Mouse (Mus musculus): Measurements from ENCODE around the gene Fuz.

The Fuz gene

DNA sequence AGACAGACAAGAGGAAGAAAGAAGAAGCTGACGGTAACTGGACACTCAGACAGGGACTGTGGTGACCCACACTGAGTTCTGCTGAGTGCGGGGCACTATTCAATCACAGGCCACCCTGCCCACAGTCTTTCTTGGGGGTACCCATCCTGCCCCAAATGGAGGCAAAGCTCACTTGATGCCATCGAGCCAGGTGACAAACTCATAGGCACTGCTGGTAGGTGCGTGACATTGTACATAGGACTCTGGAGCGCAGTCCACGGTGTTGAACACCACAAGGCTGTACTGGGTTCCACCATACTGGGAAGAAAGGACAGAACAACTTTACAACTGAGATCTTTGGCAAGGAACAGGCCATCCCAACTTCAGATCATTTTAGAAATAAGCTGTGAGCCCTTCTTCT lies 4.3 kb upstream of the Fuz start:
- DNase-seq: no peak

DNA sequence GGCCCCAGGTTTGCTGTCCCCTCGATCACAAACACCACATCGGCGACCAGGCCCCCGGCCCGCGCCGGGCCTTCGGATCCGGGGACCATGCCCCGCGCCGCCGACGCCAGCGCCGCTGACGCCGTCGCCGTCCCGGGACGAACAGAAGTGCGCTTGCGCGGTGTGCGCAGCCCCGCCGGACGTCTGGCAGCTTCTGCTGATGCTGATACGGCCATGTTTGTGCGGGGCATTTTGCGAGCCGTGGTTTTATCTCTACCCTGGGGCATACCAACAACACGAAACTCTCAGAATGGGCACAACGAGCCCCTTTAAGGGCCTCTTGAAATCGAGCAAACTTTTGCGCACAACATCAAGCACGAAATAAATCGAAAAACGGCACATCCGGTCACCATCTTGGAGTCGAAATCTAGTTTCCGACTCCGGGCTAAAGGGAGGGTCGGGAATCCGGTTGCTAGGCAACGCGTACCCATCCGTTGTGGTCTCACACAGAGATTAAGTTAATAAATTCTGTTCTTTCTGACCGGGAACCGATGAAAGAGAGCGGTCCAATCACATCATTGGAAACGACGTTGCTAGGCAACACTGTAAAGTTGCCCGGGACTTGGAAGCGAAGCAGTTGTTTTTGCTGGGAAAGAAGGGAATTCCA lies 3.5 kb upstream of the Fuz start, which contains the start of gene Med25:
Med25 (minus strand) TSS at position 437 of the 646 bp plus-strand sequence.
- DNase-seq: peak; percentile 88

DNA sequence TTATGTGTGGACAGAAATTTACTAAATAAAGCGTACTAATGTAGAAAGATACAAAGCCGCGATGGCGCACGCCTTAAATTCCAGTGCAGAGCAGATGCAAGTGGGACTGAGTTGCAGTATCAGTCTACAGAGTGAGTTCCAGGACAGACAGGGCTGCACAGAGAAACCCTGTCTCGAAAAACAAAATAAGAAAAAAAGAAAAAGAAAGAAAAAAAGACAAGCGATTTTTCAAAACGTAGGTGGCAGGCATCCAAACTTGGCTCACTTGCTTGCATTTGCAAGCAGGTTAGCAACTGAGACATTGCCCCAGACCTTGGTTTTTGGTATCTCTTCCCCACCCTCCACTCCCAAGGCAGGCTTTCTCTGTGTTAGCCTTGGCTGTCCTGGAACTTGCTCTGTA lies 2.7 kb upstream of the Fuz start:
- DNase-seq: no peak

DNA sequence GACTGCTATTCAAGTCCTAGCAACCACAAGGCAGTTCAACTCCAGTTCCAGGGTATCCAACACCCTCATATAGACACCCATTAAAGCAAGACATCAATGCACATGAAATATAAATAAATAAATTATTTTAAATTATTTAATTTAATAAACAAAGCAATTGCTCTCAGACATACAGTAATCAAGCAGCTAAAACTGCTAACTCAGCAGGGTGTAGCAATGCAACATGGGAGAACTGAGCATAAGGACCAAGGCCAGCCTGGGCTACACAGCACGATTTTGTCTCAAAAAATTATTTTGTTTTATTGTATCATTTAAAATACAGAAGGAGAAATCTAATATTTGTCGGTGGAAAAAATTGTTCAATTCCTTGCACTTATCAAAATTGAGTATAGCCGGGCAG lies 1.7 kb upstream of the Fuz start:
- no peak for DNase-seq

DNA sequence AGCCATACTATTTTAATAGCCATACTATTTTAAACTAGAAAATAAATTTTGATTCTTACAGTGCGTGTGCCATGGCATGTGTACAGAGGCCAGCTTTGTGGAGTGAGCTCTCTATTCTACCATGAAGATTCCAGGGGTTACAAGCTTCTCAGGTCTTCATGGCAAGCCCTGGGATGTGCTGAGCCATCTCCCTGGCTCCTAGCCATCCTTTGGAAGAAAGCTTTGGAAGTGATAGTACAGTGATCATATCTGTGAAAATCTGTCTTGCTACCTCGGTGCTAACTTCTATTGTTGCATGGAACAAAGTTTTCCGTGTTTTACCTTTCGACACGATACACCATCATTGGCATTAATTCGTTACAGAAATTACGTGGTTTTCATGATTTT lies 680 bp upstream of the Fuz start:
- no peak for DNase-seq

DNA sequence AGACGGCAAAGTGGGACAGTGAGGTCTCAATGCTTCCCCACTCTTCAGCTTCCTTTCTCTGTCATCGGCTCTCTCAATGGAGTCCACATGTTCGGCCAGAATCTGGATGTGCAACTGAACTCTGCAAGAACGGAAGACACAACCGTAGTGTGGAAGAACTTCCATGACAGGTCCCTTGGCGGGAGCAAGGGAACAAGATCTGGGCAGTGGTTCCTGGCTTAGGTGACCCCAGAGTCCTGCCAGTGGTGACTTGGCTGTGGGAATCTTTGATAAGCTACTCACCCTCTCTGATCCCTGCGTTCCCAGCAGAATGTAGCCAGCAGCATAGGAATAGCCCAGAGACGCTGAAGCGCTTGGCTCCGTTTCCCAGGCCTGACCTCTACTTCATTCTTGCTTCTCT lies 620 bp downstream of the Fuz start:
- DNase-seq: no peak

DNA sequence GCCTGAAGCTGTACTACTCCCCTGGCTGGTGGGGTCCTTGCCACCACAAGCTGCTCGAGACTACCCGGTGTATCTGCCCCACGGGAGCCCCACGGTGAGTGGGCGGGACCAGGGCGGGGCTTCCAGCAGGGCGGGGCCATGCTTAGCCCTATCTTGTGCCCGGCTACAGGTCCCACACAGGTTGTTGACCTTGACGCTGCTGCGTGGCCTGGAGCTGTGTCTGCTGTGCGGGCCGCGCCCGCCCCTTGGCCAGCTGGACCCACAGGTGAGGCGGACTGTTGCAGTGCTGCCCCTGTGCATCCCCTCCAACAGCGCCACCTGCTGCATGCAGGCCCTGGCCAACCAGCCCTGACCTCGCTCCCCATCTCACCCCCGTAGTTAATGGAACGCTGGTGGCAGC lies 2.7 kb downstream of the Fuz start:
- DNase-seq: peak; percentile 38

DNA sequence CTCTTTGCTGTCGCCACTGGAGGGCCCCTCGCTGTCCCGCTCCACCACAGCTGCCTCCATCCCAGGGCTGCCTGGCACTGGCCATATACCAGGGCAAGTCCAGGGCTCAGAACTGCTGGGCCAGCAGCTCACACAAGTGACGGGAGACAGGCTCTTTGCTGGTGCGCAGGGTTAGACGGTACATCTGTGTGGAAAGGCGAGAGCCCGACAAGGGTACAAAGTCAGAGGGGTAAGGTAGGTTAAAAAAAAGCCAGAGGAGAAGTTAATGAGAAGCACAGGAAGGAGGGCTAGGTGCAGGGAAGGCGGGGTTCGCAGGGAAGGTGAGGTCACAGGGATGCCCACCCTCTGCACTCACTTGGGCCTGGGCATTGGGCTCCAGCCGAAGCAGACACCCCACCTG lies 4.8 kb downstream of the Fuz start:
- no peak for DNase-seq

DNA sequence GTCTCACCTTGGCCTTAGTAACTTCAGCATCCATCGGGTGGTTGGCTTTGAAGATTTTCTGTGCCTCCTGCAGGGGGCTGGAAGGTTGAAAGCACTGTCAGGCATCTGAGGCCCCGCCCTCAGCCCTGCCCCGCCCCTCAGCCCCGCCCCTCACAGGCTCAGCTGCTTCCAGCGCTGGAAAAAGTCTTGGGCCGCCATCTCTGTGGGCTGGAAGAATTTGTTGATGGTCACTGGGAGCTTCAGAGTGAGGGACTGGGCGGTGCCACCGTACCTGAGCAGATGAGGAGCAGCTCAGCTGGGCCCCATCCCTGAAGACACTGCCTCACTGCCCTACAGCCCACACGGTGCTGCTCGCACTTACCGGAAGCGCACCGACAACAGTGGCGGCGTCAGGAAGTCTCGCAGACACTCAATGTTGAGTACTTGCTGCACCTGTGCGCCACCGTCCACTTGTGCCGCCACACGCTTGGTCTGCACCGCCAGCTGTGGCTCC lies 5.4 kb downstream of the Fuz start:
- peak; percentile 37 for DNase-seq

DNA sequence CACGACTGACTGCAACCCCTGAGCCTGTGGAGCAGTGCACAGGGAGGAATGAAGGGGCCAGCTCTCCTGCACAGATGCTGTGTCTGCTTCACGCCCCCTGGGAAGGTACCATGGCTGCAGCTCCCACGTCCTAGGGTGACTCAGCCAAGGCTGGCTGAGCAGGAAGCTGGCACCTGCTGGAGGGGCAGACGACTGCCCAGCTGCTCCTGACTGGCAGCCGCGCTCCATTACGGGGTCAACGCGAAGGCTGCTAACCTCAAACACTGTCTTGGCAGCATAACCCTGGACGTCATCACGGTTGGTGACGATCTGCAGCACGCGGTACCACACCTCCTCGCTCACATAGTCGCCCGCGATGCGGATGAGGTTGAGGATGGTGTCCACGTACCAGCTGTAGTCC lies 9.6 kb downstream of the Fuz start:
- no peak for DNase-seq

DNA sequence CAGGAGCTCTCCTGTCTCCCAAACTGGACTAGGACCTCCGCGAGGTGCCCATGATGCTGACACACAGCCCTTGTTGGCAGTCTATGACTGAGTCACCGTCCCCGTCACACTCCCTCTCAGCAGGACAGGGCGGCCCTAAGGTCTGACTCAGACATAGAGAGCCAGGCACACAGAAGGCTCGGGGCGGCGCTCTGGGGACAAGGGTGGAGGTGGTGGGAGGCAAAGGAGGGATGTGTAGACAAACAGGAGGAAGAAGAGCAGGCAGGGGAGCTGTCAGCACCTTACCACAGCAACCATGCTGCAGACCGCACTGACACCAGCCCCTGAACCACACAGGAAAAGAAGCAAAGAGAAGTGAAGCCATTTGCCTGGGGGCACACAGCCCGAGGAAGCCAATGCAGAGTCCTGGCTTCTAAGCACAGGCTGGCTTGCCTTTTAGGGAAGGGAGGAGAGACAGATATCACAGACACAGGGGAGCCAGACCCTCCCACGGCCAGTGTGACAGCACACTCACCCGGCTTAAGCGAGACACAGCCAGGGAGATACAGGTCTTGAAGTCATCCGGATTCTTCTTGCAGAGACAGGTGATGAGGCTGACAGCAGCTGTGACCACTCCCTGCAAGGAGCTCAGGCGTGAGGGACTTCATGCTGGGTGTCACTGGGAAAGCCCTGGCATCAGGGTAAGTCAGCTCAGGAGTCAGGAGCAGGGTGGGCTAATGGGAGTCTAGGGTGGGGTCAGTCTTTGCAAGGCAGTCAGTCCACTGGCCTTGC lies 13.0 kb downstream of the Fuz start:
- DNase-seq: no peak

DNA sequence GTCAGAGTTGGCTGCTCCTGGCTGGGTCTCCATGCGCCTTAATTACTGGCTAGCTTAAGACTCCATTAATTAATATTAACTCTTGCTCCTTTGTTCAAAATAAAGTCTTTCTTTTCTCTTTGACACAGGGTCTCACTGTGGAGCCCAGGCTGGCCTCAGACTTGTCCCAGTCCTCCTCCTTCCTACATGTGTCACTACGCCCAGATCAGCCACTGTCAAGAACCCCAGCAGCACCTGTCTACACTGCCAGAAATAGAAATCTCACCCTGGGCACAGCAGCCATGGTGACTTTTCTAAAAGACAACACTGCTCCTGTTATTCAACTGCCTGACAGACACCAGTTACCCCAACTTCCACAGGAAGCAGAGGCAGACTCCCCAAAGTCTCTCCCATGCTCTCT lies 18.5 kb downstream of the Fuz start:
- no peak for DNase-seq

DNA sequence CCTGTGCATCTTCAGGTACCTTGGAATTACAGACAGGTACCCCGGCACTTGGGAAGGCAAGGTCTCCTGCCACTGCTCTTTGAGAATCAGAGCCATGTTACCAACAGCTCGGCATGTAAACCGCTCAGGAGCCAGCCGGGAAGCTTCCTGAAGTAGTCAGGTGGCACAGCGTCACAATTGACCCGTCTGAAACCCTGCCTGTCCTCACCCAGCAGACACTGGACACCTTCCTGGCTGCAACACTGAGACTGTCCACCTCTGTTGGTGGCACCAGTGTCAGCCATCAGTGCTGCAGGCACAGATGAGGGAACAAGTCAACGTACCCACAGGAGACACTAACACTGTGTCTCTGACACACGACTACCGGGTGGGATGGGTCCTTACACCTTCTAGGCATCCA lies 19.4 kb downstream of the Fuz start:
- DNase-seq: no peak

DNA sequence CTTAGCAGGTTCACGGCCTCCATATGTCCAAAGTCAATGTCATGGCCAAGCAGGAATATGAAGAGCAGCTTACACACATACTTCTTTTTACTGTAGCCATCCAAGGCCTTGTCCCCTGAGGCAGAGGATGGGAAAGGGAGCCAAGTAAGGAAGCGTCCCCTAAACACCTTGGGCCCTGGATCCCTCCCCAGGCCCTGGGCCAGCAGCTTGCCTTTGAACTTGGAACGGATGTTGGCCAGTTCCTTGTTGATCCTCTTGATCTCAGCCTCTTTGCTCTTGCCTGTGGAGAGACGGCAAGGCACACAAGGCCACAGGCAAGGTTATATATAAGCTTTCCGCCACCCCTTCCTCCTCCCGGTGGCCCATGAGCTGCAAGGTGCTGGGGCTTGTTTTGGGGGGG lies 20.3 kb downstream of the Fuz start:
- DNase-seq: no peak

DNA sequence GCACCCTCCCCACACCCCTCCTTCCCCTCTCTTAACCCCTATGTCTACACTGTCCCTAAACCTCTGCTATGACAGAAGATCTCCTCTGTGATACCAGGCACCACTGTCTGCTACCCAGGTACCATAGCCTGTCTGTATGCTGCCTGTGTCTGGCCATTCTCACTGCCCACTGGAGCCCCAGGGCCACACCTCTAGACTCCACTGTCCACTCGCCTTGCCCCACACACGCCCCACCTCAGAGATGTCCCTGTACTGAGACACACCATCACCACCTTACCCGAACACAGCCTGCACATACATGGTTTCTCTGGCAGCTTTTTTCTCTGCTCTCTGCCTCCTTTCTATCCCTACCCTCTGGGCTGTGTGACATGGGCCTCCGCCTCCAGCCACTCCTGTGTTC lies 21.0 kb downstream of the Fuz start:
- DNase-seq: no peak

DNA sequence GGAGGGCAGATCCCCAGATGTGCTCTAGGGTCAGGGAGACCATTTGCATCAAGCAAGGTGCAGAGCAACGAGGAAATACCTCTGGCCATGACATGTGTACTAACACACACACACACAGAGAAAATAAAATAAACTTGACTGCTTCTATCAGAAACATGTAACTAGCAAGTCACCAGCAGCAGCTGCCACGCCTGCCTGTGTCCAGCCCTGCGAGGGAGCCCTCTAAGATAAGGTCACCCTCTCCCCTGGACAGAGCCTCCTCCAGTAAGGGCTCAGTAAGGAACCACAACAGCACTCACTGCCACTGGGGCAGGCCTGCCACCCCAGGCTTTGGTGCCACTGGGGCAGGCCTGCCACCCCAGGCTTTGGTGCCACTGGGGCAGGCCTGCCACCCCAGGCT lies 22.3 kb downstream of the Fuz start:
- DNase-seq: no peak

DNA sequence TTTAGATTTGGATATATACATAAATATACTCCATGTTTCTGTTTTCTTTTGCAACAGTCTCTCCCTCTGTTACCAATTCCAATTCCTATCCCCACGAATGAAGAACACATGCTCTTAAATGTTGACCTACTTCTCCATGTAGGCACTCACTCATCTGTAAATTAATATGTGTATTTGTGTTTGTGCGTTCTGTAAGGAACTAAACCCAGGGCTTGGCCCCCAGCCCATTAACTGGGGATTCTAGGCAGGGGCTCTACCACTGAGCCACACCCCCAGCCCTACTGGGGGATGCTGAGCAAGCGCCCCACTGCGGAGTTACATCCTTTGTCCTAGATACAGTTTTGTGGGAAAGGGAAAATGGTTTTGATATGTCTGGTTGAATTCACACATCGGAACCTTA lies 23.2 kb downstream of the Fuz start:
- no peak for DNase-seq

DNA sequence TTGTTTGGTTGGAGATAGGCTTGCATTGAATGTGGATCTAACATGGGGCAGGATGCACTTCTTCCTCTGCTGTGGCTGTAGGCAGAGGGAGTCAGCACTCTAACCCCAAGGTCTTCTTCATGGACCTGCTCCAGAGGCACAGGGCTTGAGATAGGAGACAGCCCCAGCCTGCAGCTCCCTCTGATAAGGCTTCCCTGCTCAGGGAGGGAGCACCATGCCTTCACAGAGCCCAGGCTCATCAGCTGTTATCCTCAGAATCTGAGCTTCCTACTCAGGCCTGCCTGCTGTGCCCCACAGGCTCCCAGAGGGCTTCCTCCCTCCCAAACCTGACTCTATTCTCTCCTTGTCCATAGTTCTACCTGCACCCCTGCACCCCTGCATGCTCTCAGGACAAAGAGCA lies 26.7 kb downstream of the Fuz start:
- no peak for DNase-seq

DNA sequence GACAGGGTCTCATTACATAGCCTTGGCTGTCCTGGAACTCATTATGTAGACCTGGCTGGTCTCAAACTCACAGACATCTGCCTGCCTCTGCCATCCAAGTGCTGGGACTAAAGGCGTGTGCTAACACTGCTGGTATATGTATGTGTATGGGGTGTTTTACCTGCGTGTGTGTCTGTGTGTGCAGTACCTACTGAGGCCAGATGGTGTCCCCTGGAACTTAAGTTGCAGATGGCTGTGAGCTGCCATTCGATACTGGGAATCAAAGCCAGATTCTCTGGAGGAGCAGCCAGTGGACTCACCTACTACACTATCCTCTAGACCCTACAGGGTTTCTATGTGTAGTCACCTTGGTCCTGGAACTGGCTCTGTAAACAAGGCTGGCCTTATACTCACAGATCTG lies 29.6 kb downstream of the Fuz start:
- DNase-seq: no peak

DNA sequence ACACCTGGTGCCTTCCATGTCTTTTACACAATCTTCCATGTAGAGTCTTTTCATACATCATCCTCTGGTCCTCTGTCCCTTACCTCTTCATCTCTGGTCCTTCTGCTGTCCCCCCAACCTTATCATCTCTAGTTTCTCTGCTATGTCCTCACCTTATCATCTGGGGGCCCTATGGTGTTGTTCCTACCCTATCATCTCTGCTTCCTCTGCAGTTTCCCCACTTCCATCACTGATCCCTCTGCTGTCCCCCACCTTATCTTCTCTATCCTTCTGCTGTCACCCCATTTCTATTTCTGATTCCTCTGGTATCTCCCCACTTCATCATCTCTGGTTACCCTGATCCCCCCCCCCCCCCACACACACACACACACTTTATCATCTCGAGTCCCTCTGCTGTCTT lies 32.7 kb downstream of the Fuz start:
- no peak for DNase-seq

DNA sequence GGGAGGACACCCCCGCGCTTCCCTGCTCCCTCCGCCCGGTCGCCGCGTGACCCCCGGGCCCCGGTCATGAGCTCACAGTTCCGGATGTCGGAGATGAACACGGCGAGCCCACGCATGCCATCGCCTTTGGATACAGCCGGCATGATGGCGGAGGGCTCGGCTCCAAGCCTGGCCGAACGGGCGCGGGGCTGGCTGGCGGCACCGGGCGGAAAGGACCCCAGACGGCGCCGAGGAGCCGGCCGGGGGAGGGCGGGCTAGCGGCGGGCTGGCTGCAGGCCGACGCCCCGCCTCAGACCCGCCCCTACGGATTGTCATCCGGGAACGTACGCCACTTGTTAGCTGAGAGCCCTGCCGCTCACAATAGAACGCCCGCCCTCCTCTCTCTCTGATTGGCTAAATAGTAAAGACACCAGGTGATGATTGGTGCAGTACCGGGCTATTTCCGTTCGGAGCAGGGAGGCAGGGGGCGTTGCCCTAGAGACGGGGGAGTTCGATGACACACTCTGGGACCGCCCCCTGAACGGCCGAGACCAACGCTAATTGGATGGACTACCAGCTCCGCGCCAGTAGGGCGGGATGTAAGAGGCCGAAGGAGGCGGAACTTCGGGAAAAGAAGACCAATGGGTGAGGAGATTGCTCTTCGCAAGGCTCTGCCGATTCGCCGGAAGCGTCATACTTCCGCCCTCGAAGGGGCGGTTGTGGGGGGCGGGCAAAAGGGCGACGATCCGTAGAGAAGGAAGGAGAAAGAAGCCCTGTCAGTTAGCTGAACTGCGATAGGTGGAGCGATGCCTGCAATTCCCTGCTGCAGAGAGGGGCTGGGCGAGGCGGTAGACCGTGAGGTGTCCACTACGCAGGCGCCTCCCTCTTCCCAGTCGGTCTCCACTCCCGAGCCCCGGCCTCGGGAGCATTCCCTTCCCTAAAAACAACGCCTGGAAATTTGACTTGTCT lies 33.6 kb downstream of the Fuz start, which contains the start of gene Ap2a1:
Ap2a1 (minus strand) TSS at position 293 of the 948 bp plus-strand sequence.
- peak; percentile 98 for DNase-seq

DNA sequence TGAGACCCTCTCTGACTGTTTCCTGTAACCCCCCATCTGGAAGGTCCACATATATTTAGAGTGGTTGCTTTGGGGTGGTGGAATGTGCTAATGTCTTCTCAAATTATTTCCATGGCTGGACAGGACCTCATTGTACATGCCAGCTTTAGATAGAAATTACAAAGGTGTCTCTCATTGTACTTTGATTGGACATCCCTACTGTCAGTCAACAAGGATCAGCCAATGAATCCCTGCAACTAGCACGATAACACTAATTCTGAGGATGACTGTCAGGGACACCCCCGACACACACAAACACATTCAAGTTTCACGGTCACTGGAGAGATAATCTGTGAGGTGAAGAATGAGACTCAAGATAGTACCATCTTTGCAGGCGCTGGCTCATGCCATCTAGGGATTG lies 42.8 kb downstream of the Fuz start:
- DNase-seq: no peak

DNA sequence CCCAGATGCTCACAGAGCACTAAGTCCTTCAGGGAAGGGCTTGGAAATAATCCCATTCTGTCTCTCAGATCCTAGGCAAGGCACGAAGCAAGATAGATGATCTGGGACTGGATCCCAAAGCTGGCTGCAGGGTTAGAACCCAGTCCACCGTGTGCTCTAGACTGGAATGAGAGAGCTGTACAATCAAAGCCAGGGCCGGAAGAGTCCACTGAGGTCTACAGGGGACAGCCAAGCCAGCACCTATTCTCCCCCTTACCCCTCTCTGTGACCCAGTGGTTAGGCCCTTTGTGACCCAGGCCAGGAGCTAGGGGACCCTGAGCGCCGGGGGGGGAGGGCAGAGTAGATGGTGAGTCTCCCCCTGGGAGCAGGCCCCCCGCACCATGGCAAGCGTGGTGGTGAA lies 47.0 kb downstream of the Fuz start, which contains the start of gene Tsks:
Tsks (plus strand) TSS at position 301 of the 400 bp plus-strand sequence.
- DNase-seq: no peak
